Mouse (Mus musculus) inflammation-experienced regulatory T-cells, adult 6 months (primary cell): Measurements from ENCODE around the gene Kcnt2. TPM values are rescaled to one million over a fixed set of nuclear protein-coding genes. Genes with fewer than 3 reads are reported as not detected.

ENCODE experiments used
- ATAC-seq: one replicate; pipeline ENCODE4 v1.8.0; 2017
- polyA plus RNA-seq, 3 experiments: library from polyadenylated mRNA; unstranded; fragments of 100-300 nt; shearing (Covaris generic); gene quantifications; one replicate each; pipeline ENCODE4 v1.2.1; 2017

Kcnt2 gene
- polyA plus RNA-seq, 3 experiments from 2014 or later, result not detected

GRCm38 (mm10) chr1:140379526-140379925, 133.6 kb downstream of the Kcnt2 start:
- no peak for ATAC-seq

- ATAC-seq, result no peak
These were observed 135.1 kb downstream of the Kcnt2 start for GRCm38 (mm10) chr1:140381093-140381492.

GRCm38 (mm10) chr1:140390301-140390700, 144.3 kb downstream of the Kcnt2 start:
- ATAC-seq, result no peak

GRCm38 (mm10) chr1:140397756-140398155, 151.8 kb downstream of the Kcnt2 start:
- no peak for ATAC-seq

- ATAC-seq, result no peak
These were observed 160.8 kb downstream of the Kcnt2 start for GRCm38 (mm10) chr1:140406631-140407288.

GRCm38 (mm10) chr1:140415761-140416160, 169.8 kb downstream of the Kcnt2 start:
- no peak for ATAC-seq

- no peak for ATAC-seq
These were observed 177.0 kb downstream of the Kcnt2 start for GRCm38 (mm10) chr1:140422954-140423353.

- no peak for ATAC-seq
These were observed 183.4 kb downstream of the Kcnt2 start for GRCm38 (mm10) chr1:140429284-140429850.

- no peak for ATAC-seq
These were observed 186.1 kb downstream of the Kcnt2 start for GRCm38 (mm10) chr1:140432039-140432438.

GRCm38 (mm10) chr1:140434791-140435190, 188.8 kb downstream of the Kcnt2 start:
- ATAC-seq, result no peak

- ATAC-seq, result no peak
These were observed 192.2 kb downstream of the Kcnt2 start for GRCm38 (mm10) chr1:140438176-140438575.

- no peak for ATAC-seq
These were observed 197.9 kb downstream of the Kcnt2 start for GRCm38 (mm10) chr1:140443904-140444303.

GRCm38 (mm10) chr1:140444394-140444793, 198.4 kb downstream of the Kcnt2 start:
- no peak for ATAC-seq

GRCm38 (mm10) chr1:140451461-140451860, 205.5 kb downstream of the Kcnt2 start:
- ATAC-seq, result no peak

GRCm38 (mm10) chr1:140451924-140452323, 206.0 kb downstream of the Kcnt2 start:
- no peak for ATAC-seq

GRCm38 (mm10) chr1:140455903-140456302, 209.9 kb downstream of the Kcnt2 start:
- ATAC-seq, result no peak

GRCm38 (mm10) chr1:140456873-140457272, 210.9 kb downstream of the Kcnt2 start:
- ATAC-seq, result no peak

- ATAC-seq, result no peak
These were observed 222.4 kb downstream of the Kcnt2 start for GRCm38 (mm10) chr1:140468315-140468714.

GRCm38 (mm10) chr1:140469586-140469985, 223.6 kb downstream of the Kcnt2 start:
- ATAC-seq, result no peak

GRCm38 (mm10) chr1:140476921-140477320, 231.0 kb downstream of the Kcnt2 start:
- ATAC-seq, result no peak

- no peak for ATAC-seq
These were observed 238.1 kb downstream of the Kcnt2 start for GRCm38 (mm10) chr1:140484016-140484415.

GRCm38 (mm10) chr1:140489816-140490215, 243.9 kb downstream of the Kcnt2 start:
- no peak for ATAC-seq

- ATAC-seq, result no peak
These were observed 245.4 kb downstream of the Kcnt2 start for GRCm38 (mm10) chr1:140491406-140491805.

GRCm38 (mm10) chr1:140492237-140492636, 246.3 kb downstream of the Kcnt2 start:
- ATAC-seq, result no peak

GRCm38 (mm10) chr1:140513451-140513850, 267.5 kb downstream of the Kcnt2 start:
- no peak for ATAC-seq
